Mouse (Mus musculus) small intestine, adult 2 months (tissue): Measurements from ENCODE around the gene Olfr584. TPM values are rescaled to one million over a fixed set of nuclear protein-coding genes. Genes with fewer than 3 reads are reported as not detected.

ENCODE experiments used
- H3K27ac ChIP-seq: fragments of 200-500 bp; 2 replicates; pipeline ENCODE4 v1.5.1; 2012; ENCODE audit warnings: low read depth, low read length, control low read depth, inconsistent platforms; ENCODE audit not compliant: insufficient read depth
- H3K27me3 ChIP-seq: fragments of 200-500 bp; 2 replicates; pipeline ENCODE4 v1.6.1; 2012; ENCODE audit warnings: mild to moderate bottlenecking, moderate library complexity, low read length, inconsistent platforms; ENCODE audit not compliant: control insufficient read depth, insufficient read depth
- H3K36me3 ChIP-seq: fragments of 200-500 bp; 2 replicates; pipeline ENCODE4 v1.6.1; 2012; ENCODE audit warnings: mild to moderate bottlenecking, low read length, control low read depth, inconsistent platforms; ENCODE audit not compliant: control insufficient read depth, insufficient read depth
- H3K4me1 ChIP-seq: fragments of 200-500 bp; 2 replicates; pipeline ENCODE4 v1.6.1; 2012; ENCODE audit warnings: low read length, inconsistent platforms, mixed read lengths; ENCODE audit not compliant: control insufficient read depth, insufficient read depth, insufficient read length
- H3K4me3 ChIP-seq: fragments of 200-500 bp; 2 replicates; pipeline ENCODE4 v1.5.1; 2012; ENCODE audit warnings: low read depth, mild to moderate bottlenecking, control low read depth, inconsistent platforms, low read length, moderate library complexity
- CTCF ChIP-seq: fragments of 200-500 bp; IDR thresholded peaks from 2 replicates; pipeline ENCODE4 v1.5.1; 2012; ENCODE audit warnings: low read depth, mild to moderate bottlenecking, control low read depth, inconsistent platforms, low read length, moderate library complexity, mixed read lengths; ENCODE audit not compliant: insufficient replicate concordance, insufficient read length; ENCODE audit errors: extremely low read depth
- POLR2A ChIP-seq: fragments of 200-500 bp; IDR thresholded peaks from 2 replicates; pipeline ENCODE4 v1.6.1; 2012; ENCODE audit warnings: low read depth, mild to moderate bottlenecking, control low read depth, inconsistent platforms, low read length, moderate library complexity
- whole genome bisulfite sequencing: fragments of 180-500 bp; shearing (Covaris S2); methylation state at CpG from one replicate; pipeline ENCODE4 v1.1.7; 2018; 5-methylcytosine and 5-hydroxymethylcytosine counted together
- polyA plus RNA-seq: library from polyadenylated mRNA; depleted of rRNA; stranded (reverse); fragments of >200 nt; gene quantifications from 2 replicates; pipeline ENCODE4 v1.2.3, GENCODE M21; 2012; rRNA removed

The Olfr584 gene
- not detected in 2 replicates for polyA plus RNA-seq

DNA sequence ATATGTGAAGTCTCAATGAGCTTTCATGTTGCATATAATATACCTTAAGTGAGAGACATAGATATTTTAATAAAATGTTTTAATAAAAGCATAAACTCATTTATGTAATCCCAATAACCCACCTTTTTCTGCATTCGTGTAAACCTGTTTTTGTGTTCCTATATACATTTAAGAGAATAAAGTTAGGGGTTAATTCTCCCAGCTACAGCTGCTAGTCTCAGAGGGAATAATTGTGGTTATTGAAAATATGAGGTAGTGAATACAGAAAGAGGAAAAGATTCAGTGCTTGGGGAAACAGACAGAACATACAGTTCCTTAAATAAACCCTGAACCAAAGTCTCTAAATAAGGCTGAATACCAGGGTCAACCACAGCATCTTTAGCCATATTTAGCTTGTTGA, at the start of gene Olfr584:
TSS of gene Olfr584 (plus strand) at position 301 of the 400 bp plus-strand sequence.
- H3K4me3 ChIP-seq, result no peak within 1 kb of the TSS
- WGBS, result 84% methylated on average over 1 of the region's 1 CpGs
- no peak within 1 kb of the TSS for H3K27ac ChIP-seq
- TF ChIP-seq POLR2A (no peak), CTCF (no peak)
- H3K27me3 ChIP-seq, result no peaks in the 10 kb centered on the region
- H3K36me3 ChIP-seq, result no peaks in the 10 kb centered on the region
- no peaks in the 10 kb centered on the region for H3K4me1 ChIP-seq

- Histone ChIP-seq H3K4me1 (no peaks in the 10 kb centered on the region), H3K27ac (no peak within 1 kb of the TSS), H3K27me3 (no peaks in the 10 kb centered on the region), H3K4me3 (no peak within 1 kb of the TSS), H3K36me3 (no peaks in the 10 kb centered on the region)
- TF ChIP-seq POLR2A (no peak), CTCF (no peak)
These were observed 44.0 kb upstream of the Olfr584 start, which contains the start of gene Olfr582 for GRCm38 (mm10) chr7:103037724-103038123. Gene Olfr582, plus strand, starts transcription at chr7:103038024.

- no peaks in the 10 kb centered on the region for H3K4me1 ChIP-seq
- no peak for TF ChIP-seq POLR2A
- TF ChIP-seq CTCF, result no peak
- 77% methylated on average over 1 of the region's 1 CpGs for WGBS
- no peak within 1 kb of the TSS for H3K27ac ChIP-seq
- H3K36me3 ChIP-seq, result no peaks in the 10 kb centered on the region
- no peaks in the 10 kb centered on the region for H3K27me3 ChIP-seq
- no peak within 1 kb of the TSS for H3K4me3 ChIP-seq
These were observed 30.7 kb upstream of the Olfr584 start, which contains the start of gene Olfr583 for GRCm38 (mm10) chr7:103051000-103051399. Gene Olfr583, plus strand, starts transcription at chr7:103051300.

- H3K36me3 ChIP-seq, result no peaks in the 10 kb centered on the region
- no peaks in the 10 kb centered on the region for H3K4me1 ChIP-seq
- no peak for TF ChIP-seq POLR2A
- TF ChIP-seq CTCF, result no peak
- H3K4me3 ChIP-seq, result no peak within 1 kb of the TSS
- 75% methylated on average over 1 of the region's 1 CpGs for WGBS
- no peak within 1 kb of the TSS for H3K27ac ChIP-seq
- no peaks in the 10 kb centered on the region for H3K27me3 ChIP-seq
These were observed 15.7 kb downstream of the Olfr584 start, which contains the start of gene Olfr585 for GRCm38 (mm10) chr7:103097420-103097819. Gene Olfr585, plus strand, starts transcription at chr7:103097720.

DNA sequence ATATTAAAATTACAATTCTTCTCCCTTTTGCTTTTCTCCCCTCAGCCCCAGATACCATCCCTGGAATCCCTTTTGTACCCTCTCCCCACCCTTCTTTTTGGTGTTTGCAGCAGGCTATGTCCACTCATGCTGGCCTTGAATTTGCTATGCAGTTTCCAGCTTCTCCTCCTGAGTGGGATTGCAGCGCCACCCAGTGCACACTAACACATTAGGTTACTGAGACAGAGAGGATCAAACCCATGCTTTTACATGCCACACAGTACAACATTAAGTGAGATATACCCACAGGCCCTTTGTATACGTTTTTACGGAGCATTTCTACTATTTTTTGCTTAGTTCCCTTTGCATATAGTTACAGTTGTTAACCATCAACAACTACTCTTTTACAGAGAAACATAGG, 37.7 kb downstream of the Olfr584 start:
- H3K27ac ChIP-seq, result no peak overlapping the region
- H3K4me1 ChIP-seq, result no peaks in the 10 kb centered on the region
- H3K27me3 ChIP-seq, result no peaks in the 10 kb centered on the region
- TF ChIP-seq CTCF, result no peak
- no peak for TF ChIP-seq POLR2A
- no peak overlapping the region for H3K4me3 ChIP-seq
- 45% methylated on average over 3 of the region's 3 CpGs for WGBS
- no peaks in the 10 kb centered on the region for H3K36me3 ChIP-seq

DNA sequence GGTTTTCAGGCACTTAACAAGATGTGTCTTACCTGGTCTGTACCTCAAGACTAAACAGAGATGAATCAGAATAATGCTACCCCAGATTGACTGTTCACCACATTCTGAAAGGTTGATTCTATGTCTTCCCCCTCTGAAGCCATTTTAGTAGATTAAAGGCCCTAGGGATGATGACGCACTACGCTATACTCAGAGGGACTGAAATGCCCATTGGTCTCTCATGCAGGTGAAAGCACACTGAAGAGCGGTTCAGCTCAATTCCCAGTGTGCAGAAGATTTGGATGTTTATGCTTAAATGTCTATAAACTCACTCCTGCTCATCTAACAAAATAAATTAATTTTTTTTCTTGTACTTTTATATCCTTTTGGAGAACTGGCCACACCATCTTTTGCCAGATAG, 43.9 kb downstream of the Olfr584 start, which contains the start of gene Olfr586:
TSS of gene Olfr586 (minus strand) at position 101 of the 400 bp plus-strand sequence.
- Histone ChIP-seq H3K4me3 (no peak within 1 kb of the TSS), H3K27me3 (no peaks in the 10 kb centered on the region)
- WGBS, result 93% methylated on average over 3 of the region's 3 CpGs

More for the DNA sequence above, 43.9 kb downstream of the Olfr584 start, which contains the start of gene Olfr586:
- TF ChIP-seq POLR2A (no peak), CTCF (no peak)
- H3K4me1 ChIP-seq, result no peaks in the 10 kb centered on the region
- no peaks in the 10 kb centered on the region for H3K36me3 ChIP-seq
- no peak within 1 kb of the TSS for H3K27ac ChIP-seq

Other genes with a start within 250 kb of the Olfr584 start
- not detected in 2 replicates for gene Olfr566, start 223.1 kb upstream of the Olfr584 start, polyA plus RNA-seq
- not detected in 2 replicates for gene Olfr568, start 204.8 kb upstream of the Olfr584 start, polyA plus RNA-seq
- not detected in 2 replicates for gene Olfr569, start 191.0 kb upstream of the Olfr584 start, polyA plus RNA-seq
- gene Olfr570, start 187.3 kb upstream of the Olfr584 start, polyA plus RNA-seq, result not detected in 2 replicates
- gene Olfr571, start 164.3 kb upstream of the Olfr584 start, polyA plus RNA-seq, result not detected in 2 replicates
- gene Olfr572, start 157.5 kb upstream of the Olfr584 start, polyA plus RNA-seq, result not detected in 2 replicates
- gene Olfr573-ps1, start 139.3 kb upstream of the Olfr584 start, polyA plus RNA-seq, result not detected in 2 replicates
- gene Olfr574, start 133.4 kb upstream of the Olfr584 start, polyA plus RNA-seq, result not detected in 2 replicates
- gene Olfr575, start 123.1 kb upstream of the Olfr584 start, polyA plus RNA-seq, result not detected in 2 replicates
- gene Olfr576, start 119.2 kb upstream of the Olfr584 start, polyA plus RNA-seq, result not detected in 2 replicates
- not detected in 2 replicates for gene Olfr577, start 105.9 kb upstream of the Olfr584 start, polyA plus RNA-seq
- not detected in 2 replicates for gene Olfr578, start 92.6 kb upstream of the Olfr584 start, polyA plus RNA-seq
- not detected in 2 replicates for gene Olfr582, start 43.9 kb upstream of the Olfr584 start, polyA plus RNA-seq
- not detected in 2 replicates for gene Olfr583, start 30.6 kb upstream of the Olfr584 start, polyA plus RNA-seq
- not detected in 2 replicates for gene Olfr585, start 15.8 kb downstream of the Olfr584 start, polyA plus RNA-seq
- gene Olfr586, start 43.8 kb downstream of the Olfr584 start, polyA plus RNA-seq, result not detected in 2 replicates
- not detected in 2 replicates for gene Olfr588-ps1, start 59.0 kb downstream of the Olfr584 start, polyA plus RNA-seq
- gene Olfr589, start 74.5 kb downstream of the Olfr584 start, polyA plus RNA-seq, result not detected in 2 replicates
- gene Olfr591, start 96.5 kb downstream of the Olfr584 start, polyA plus RNA-seq, result not detected in 2 replicates
- not detected in 2 replicates for gene Olfr592, start 102.9 kb downstream of the Olfr584 start, polyA plus RNA-seq
- not detected in 2 replicates for gene Olfr593, start 130.0 kb downstream of the Olfr584 start, polyA plus RNA-seq
- not detected in 2 replicates for gene Olfr594, start 135.1 kb downstream of the Olfr584 start, polyA plus RNA-seq
- not detected in 2 replicates for gene Usp17ld, start 170.6 kb downstream of the Olfr584 start, polyA plus RNA-seq
- gene Olfr596, start 223.8 kb downstream of the Olfr584 start, polyA plus RNA-seq, result not detected in 2 replicates
- gene Olfr597, start 234.4 kb downstream of the Olfr584 start, polyA plus RNA-seq, result not detected in 2 replicates
- gene Olfr598, start 241.7 kb downstream of the Olfr584 start, polyA plus RNA-seq, result not detected in 2 replicates